Mouse (Mus musculus) E14TG2a.4 (cell line): ENCODE measurements around the gene Dpagt1.

Experiments
- H3K27me3 ChIP-seq: 2 replicates; pipeline ENCODE4 v1.6.1; 2014; ENCODE audit warnings: low read length, control low read depth; ENCODE audit not compliant: insufficient read depth
- H3K36me3 ChIP-seq: 2 replicates; pipeline ENCODE4 v1.6.1; 2014; ENCODE audit warnings: low read length, control low read depth; ENCODE audit not compliant: insufficient read depth
- H3K4me1 ChIP-seq: replicated peaks from 2 replicates; pipeline ENCODE4 v1.6.1; 2014; ENCODE audit warnings: low read depth, low read length, control low read depth
- H3K4me3 ChIP-seq: replicated peaks from 2 replicates; pipeline ENCODE4 v1.5.1; 2014; ENCODE audit warnings: mild to moderate bottlenecking, low read length
- H3K9me3 ChIP-seq: 2 replicates; pipeline ENCODE4 v1.6.1; 2014; ENCODE audit warnings: low read length, control low read depth
- CTCF ChIP-seq: conservative IDR thresholded peaks from 2 replicates; pipeline ENCODE4 v1.5.1; 2014; ENCODE audit warnings: low read length
- NANOG ChIP-seq: IDR thresholded peaks from 2 replicates; pipeline ENCODE4 v1.6.1; 2014; ENCODE audit warnings: borderline replicate concordance, low read length, mixed read lengths
- POU5F1 ChIP-seq: IDR thresholded peaks from 2 replicates; pipeline ENCODE4 v1.6.1; 2014; ENCODE audit warnings: low read length, borderline replicate concordance

Gene Dpagt1

GRCm38 (mm10) chr9:44305466-44306079 lies 20.2 kb upstream of the Dpagt1 start, which contains the start of gene Hinfp:
Gene Hinfp (minus strand): TSS chr9:44305671.
- TF ChIP-seq NANOG (no peak), CTCF (no peak), POU5F1 (no peak)
- Histone ChIP-seq H3K4me3 (peak within 1 kb of the TSS; percentile 99), H3K9me3 (no peaks in the 10 kb centered on the region), H3K36me3 (peaks cover 32% of the 10 kb centered on the region), H3K27me3 (peaks cover 8% of the 10 kb centered on the region), H3K4me1 (peaks cover 56% of the 10 kb centered on the region)

GRCm38 (mm10) chr9:44306532-44306931 lies 19.3 kb upstream of the Dpagt1 start:
- peaks cover 12% of the 10 kb centered on the region for H3K27me3 ChIP-seq
- no peak overlapping the region for H3K4me3 ChIP-seq
- H3K9me3 ChIP-seq = no peaks in the 10 kb centered on the region
- peaks cover 24% of the 10 kb centered on the region for H3K36me3 ChIP-seq
- TF ChIP-seq POU5F1 = no peak
- TF ChIP-seq CTCF = no peak
- no peak for TF ChIP-seq NANOG
- peaks cover 61% of the 10 kb centered on the region for H3K4me1 ChIP-seq

GRCm38 (mm10) chr9:44307248-44307647 lies 18.6 kb upstream of the Dpagt1 start:
- TF ChIP-seq NANOG = no peak

GRCm38 (mm10) chr9:44309756-44310155 lies 16.1 kb upstream of the Dpagt1 start:
- Histone ChIP-seq H3K4me3 (no peak overlapping the region), H3K27me3 (peaks cover 42% of the 10 kb centered on the region), H3K4me1 (peaks cover 55% of the 10 kb centered on the region), H3K9me3 (no peaks in the 10 kb centered on the region), H3K36me3 (peaks cover 15% of the 10 kb centered on the region)
- TF ChIP-seq CTCF (no peak), NANOG (no peak), POU5F1 (no peak)

More at GRCm38 (mm10) chr9:44307248-44307647, 18.6 kb upstream of the Dpagt1 start:
- H3K4me3 ChIP-seq = no peak overlapping the region
- H3K4me1 ChIP-seq = peaks cover 65% of the 10 kb centered on the region
- H3K27me3 ChIP-seq = peaks cover 17% of the 10 kb centered on the region
- H3K36me3 ChIP-seq = peaks cover 17% of the 10 kb centered on the region
- no peaks in the 10 kb centered on the region for H3K9me3 ChIP-seq

GRCm38 (mm10) chr9:44310750-44311135 lies 15.1 kb upstream of the Dpagt1 start:
- TF ChIP-seq NANOG (no peak), POU5F1 (no peak), CTCF (no peak)
- Histone ChIP-seq H3K36me3 (peaks cover 25% of the 10 kb centered on the region), H3K27me3 (peaks cover 52% of the 10 kb centered on the region), H3K4me1 (peaks cover 59% of the 10 kb centered on the region), H3K9me3 (no peaks in the 10 kb centered on the region), H3K4me3 (peak overlapping the region; percentile 65)

- H3K4me1 ChIP-seq = peaks cover 62% of the 10 kb centered on the region
- H3K27me3 ChIP-seq = peaks cover 58% of the 10 kb centered on the region
- TF ChIP-seq CTCF = no peak
- peak; percentile 86 for TF ChIP-seq NANOG
- peak overlapping the region; percentile 65 for H3K4me3 ChIP-seq
- H3K36me3 ChIP-seq = peaks cover 32% of the 10 kb centered on the region
- no peaks in the 10 kb centered on the region for H3K9me3 ChIP-seq
Observed at GRCm38 (mm10) chr9:44311136-44312134, 14.4 kb upstream of the Dpagt1 start.

GRCm38 (mm10) chr9:44313476-44314256 lies 12.2 kb upstream of the Dpagt1 start:
- Histone ChIP-seq H3K4me3 (no peak overlapping the region), H3K27me3 (peaks cover 80% of the 10 kb centered on the region), H3K36me3 (peaks cover 38% of the 10 kb centered on the region), H3K9me3 (no peaks in the 10 kb centered on the region), H3K4me1 (peaks cover 75% of the 10 kb centered on the region)
- TF ChIP-seq NANOG (no peak), POU5F1 (no peak), CTCF (no peak)

- H3K4me3 ChIP-seq = no peak overlapping the region
- no peak for TF ChIP-seq NANOG
- no peak for TF ChIP-seq CTCF
- TF ChIP-seq POU5F1 = no peak
- peaks cover 79% of the 10 kb centered on the region for H3K4me1 ChIP-seq
- no peaks in the 10 kb centered on the region for H3K9me3 ChIP-seq
- peaks cover 85% of the 10 kb centered on the region for H3K27me3 ChIP-seq
- H3K36me3 ChIP-seq = peaks cover 38% of the 10 kb centered on the region
Observed at GRCm38 (mm10) chr9:44314257-44314547, 11.6 kb upstream of the Dpagt1 start.
